Mouse (Mus musculus) small intestine, adult 2 months (tissue): Measurements from ENCODE around the gene En1. TPM values are rescaled to one million over a fixed set of nuclear protein-coding genes. Genes with fewer than 3 reads are reported as not detected.

Experiments
- H3K27ac ChIP-seq: fragments of 200-500 bp; 2 replicates; pipeline ENCODE4 v1.5.1; 2012; ENCODE audit warnings: low read depth, low read length, control low read depth, inconsistent platforms; ENCODE audit not compliant: insufficient read depth
- H3K27me3 ChIP-seq: fragments of 200-500 bp; 2 replicates; pipeline ENCODE4 v1.6.1; 2012; ENCODE audit warnings: mild to moderate bottlenecking, moderate library complexity, low read length, inconsistent platforms; ENCODE audit not compliant: control insufficient read depth, insufficient read depth
- H3K36me3 ChIP-seq: fragments of 200-500 bp; 2 replicates; pipeline ENCODE4 v1.6.1; 2012; ENCODE audit warnings: mild to moderate bottlenecking, low read length, control low read depth, inconsistent platforms; ENCODE audit not compliant: control insufficient read depth, insufficient read depth
- H3K4me1 ChIP-seq: fragments of 200-500 bp; 2 replicates; pipeline ENCODE4 v1.6.1; 2012; ENCODE audit warnings: low read length, inconsistent platforms, mixed read lengths; ENCODE audit not compliant: control insufficient read depth, insufficient read depth, insufficient read length
- H3K4me3 ChIP-seq: fragments of 200-500 bp; 2 replicates; pipeline ENCODE4 v1.5.1; 2012; ENCODE audit warnings: low read depth, mild to moderate bottlenecking, control low read depth, inconsistent platforms, low read length, moderate library complexity
- CTCF ChIP-seq: fragments of 200-500 bp; IDR thresholded peaks from 2 replicates; pipeline ENCODE4 v1.5.1; 2012; ENCODE audit warnings: low read depth, mild to moderate bottlenecking, control low read depth, inconsistent platforms, low read length, moderate library complexity, mixed read lengths; ENCODE audit not compliant: insufficient replicate concordance, insufficient read length; ENCODE audit errors: extremely low read depth
- POLR2A ChIP-seq: fragments of 200-500 bp; IDR thresholded peaks from 2 replicates; pipeline ENCODE4 v1.6.1; 2012; ENCODE audit warnings: low read depth, mild to moderate bottlenecking, control low read depth, inconsistent platforms, low read length, moderate library complexity
- WGBS: fragments of 180-500 bp; shearing (Covaris S2); methylation state at CpG from one replicate; pipeline ENCODE4 v1.1.7; 2018; 5-methylcytosine and 5-hydroxymethylcytosine counted together
- polyA plus RNA-seq: library from polyadenylated mRNA; depleted of rRNA; stranded (reverse); fragments of >200 nt; gene quantifications from 2 replicates; pipeline ENCODE4 v1.2.3, GENCODE M21; 2012

En1 gene
- polyA plus RNA-seq, 1 experiment, result not detected

DNA sequence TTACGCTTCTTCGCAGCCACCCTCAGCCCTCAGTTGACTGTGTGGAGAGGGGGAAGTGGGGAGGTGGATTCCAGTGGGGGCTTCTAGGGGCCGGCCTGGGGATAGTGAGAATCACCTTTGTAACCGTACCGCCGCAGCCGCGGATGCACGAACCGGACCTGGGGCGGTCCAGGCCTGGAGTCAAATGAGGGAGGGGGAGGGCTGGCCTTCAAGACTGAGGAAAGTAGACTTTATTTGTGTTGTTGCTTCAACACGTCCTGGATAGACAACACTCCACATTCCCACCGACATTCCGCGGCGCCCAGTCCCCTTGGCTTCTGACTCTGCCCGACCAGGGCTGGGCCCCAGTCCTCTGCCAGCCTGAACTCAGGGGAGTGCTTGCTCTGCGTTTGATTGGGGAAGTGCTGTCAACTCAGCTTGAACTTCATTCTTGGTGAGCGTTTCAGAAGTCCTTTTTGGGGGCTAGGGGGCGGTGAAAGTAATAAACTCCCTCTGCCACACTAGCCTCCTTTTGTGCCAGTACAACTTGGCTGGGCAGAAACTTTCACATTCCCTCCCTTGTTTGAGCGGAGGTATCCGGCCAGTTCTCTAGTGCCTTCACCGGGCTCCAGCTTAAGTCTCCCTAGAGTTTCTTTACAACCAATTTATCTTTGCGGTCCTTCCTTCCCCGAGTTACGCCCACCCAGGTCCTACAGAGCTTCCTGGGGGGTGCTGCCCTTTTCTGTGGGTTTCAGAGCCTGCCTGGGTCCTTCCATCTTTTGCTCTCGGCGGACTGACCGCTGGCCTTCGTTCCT lies 12.3 kb downstream of the En1 start:
- 5% methylated on average over 30 of the region's 30 CpGs for WGBS
- Histone ChIP-seq H3K27me3 (peaks cover 40% of the 10 kb centered on the region), H3K4me1 (no peaks in the 10 kb centered on the region), H3K4me3 (no peak overlapping the region), H3K36me3 (no peaks in the 10 kb centered on the region), H3K27ac (no peak overlapping the region)
- TF ChIP-seq CTCF (no peak), POLR2A (no peak)

DNA sequence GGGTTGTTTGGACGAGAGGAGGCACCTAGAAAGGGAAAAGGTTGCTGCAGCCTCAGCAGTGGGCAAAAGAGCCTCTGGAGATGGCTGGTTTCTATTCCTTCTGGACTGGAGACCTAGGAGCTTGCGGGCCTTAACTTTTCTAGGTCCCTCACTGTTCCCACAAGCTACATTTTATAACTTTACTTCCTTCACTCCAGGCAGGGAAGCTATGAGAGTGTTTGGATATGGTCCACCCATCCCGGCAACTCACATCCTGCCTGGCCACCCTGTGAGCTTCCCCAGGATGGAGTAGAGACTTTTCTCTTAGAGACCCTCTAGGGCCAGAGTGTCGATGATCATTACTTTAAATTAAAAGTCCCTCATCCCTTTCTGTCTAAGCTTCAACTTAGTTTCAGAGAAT lies 13.3 kb downstream of the En1 start:
- Histone ChIP-seq H3K36me3 (no peaks in the 10 kb centered on the region), H3K27ac (no peak overlapping the region), H3K4me1 (no peaks in the 10 kb centered on the region), H3K27me3 (peaks cover 38% of the 10 kb centered on the region), H3K4me3 (no peak overlapping the region)
- 4% methylated on average over 4 of the region's 4 CpGs for WGBS
- TF ChIP-seq POLR2A (no peak), CTCF (no peak)

DNA sequence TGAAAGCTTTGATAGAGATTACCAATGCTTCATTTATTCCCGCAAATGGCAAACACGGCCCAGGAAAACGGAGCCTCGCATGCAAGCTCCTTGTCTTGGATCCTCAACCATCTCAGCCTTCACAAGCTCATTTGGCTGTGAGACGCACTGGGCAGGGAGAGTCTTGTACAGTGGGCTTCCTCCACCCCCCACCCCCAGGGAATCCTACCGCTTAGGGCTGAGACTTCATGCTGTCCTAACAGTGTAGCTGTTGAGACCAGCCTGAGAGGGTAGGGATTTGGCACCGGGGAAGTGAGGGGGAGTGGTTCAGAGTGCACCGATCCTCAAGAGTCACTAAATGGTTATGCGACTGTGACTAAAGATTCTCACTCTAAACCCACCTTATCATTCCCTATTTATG lies 13.7 kb downstream of the En1 start:
- TF ChIP-seq CTCF (no peak), POLR2A (no peak)
- Histone ChIP-seq H3K27ac (no peak overlapping the region), H3K4me3 (no peak overlapping the region), H3K36me3 (no peaks in the 10 kb centered on the region), H3K4me1 (no peaks in the 10 kb centered on the region), H3K27me3 (peaks cover 35% of the 10 kb centered on the region)
- 6% methylated on average over 9 of the region's 9 CpGs for WGBS

DNA sequence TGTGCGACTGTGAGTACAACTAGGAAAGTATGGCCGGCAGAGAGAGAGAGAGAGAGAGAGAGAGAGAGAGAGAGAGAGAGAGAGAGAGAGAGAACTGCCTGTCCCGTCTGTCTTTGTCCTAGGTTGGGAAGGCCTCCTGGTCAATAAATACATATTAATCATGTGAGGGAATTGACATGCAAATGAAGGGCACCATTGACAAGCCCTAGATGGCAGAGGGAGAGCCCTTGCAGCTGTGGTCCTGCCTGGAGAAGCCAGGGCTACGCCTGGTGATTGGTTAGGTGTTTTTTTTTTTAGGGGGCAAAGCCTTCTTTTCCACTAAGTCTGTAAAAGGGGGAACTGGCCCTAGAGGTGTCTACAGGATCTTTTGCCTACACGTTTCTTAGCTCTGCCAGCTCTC lies 19.2 kb downstream of the En1 start:
- Histone ChIP-seq H3K27me3 (no peaks in the 10 kb centered on the region; the same call in 1 of the 2 replicates), H3K4me1 (no peaks in the 10 kb centered on the region), H3K27ac (no peak overlapping the region), H3K36me3 (no peaks in the 10 kb centered on the region), H3K4me3 (no peak overlapping the region)
- TF ChIP-seq POLR2A, result no peak
- TF ChIP-seq CTCF, result no peak
- WGBS, result 22% methylated on average over 5 of the region's 5 CpGs

DNA sequence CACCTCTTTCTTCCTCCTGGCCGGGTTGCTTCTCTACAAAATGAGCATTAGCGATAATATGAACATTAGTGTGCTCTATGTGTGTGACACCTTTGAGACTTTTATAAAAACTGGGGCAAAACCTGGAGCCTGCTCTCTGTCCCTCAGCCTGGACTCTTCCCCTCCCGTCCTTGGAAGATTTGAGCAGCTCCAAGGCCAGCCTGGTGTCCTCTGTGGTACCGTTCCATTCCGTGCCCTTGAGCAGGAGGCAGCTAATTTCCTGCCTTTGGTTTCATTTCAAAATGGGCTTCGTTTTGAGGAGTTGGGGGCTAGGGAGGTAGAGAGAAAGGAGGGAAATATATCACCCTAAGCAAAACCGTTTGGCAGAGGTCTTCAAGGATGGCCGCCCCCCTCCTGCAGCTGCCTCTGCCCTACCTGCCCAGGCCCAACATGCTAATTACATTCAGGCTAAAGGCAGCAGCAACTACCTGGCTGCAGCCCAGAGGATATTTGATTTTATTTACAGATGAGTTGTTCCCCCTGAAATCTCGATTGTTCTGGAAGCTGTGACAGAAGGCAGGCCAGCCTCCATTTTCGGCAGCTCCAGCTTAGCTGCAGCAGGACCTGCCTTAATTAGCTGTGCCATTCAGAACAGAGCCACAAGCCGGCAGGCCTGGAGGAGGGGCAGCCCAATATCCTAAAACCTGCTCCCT lies 24.9 kb downstream of the En1 start:
- H3K4me3 ChIP-seq, result no peak overlapping the region
- 57% methylated on average over 11 of the region's 11 CpGs for WGBS
- TF ChIP-seq CTCF (no peak), POLR2A (no peak)
- H3K4me1 ChIP-seq, result no peaks in the 10 kb centered on the region
- no peaks in the 10 kb centered on the region for H3K27me3 ChIP-seq
- H3K36me3 ChIP-seq, result no peaks in the 10 kb centered on the region
- H3K27ac ChIP-seq, result no peak overlapping the region

DNA sequence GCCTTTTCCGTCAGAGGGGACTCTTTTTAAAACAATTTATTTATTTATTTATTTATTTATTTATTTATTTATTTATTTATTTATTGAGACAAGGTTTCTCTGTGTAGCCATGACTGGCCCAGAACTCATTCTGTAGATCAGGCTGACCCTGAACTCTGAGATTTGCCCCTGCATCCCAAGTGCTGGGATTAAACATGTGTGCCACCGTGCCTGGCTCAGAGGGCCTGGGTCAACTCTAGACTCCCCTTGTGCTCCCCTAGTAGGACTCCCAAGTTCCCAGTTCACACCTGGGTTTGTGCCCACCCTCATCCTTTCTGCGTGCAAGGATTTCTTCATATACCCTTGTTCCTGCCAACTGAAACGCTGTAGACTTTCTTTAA lies 25.4 kb downstream of the En1 start:
- Histone ChIP-seq H3K27ac (no peak overlapping the region), H3K36me3 (no peaks in the 10 kb centered on the region), H3K27me3 (no peaks in the 10 kb centered on the region), H3K4me3 (no peak overlapping the region), H3K4me1 (no peaks in the 10 kb centered on the region)
- WGBS, result 81% methylated on average over 4 of the region's 4 CpGs
- TF ChIP-seq CTCF (no peak), POLR2A (no peak)

DNA sequence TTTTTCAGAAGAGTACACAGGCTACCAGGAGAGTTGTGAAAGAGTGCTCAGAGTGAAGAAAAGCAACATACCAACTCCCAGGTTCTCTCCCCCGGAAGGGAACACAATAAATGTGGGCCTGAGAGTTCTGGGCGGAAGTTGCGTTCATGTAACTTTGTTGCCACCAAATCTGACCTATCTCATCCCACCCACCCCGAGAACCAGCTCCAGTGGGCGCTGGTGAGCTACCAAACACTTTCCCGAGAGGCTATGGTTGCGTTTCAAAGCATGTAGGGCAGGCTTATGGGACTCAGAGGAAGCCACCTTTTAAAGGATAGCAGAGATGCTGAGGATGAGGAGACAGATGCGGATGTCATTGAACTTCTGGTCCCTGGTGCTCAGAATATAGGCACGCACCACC lies 26.6 kb downstream of the En1 start:
- WGBS, result 46% methylated on average over 9 of the region's 9 CpGs
- Histone ChIP-seq H3K4me1 (no peaks in the 10 kb centered on the region), H3K36me3 (no peaks in the 10 kb centered on the region), H3K27ac (no peak overlapping the region), H3K4me3 (no peak overlapping the region), H3K27me3 (no peaks in the 10 kb centered on the region)
- TF ChIP-seq CTCF (no peak), POLR2A (no peak)
